Mouse (Mus musculus) liver, embryonic 15.5 days (tissue): ENCODE data around the gene Gm17581. TPM values are rescaled to one million over a fixed set of nuclear protein-coding genes. Genes with fewer than 3 reads are reported as not detected.

Source experiments
- ATAC-seq: fragments of 200-750 bp; cut with Nextera tagmentation; 2 replicates; pipeline ENCODE4 v1.8.0; 2017; ENCODE audit warnings: moderate number of reproducible peaks, mild to moderate bottlenecking, moderate library complexity; ENCODE audit not compliant: insufficient read depth
- H3K27ac ChIP-seq: fragments of 300-500 bp; sonication (generic); replicated peaks from 2 replicates; pipeline ENCODE4 v1.5.1; 2015; ENCODE audit warnings: mild to moderate bottlenecking, inconsistent platforms
- H3K27me3 ChIP-seq: fragments of 300-500 bp; sonication (generic); 2 replicates; pipeline ENCODE4 v1.6.1; 2015; ENCODE audit warnings: mild to moderate bottlenecking, inconsistent platforms
- H3K36me3 ChIP-seq: fragments of 300-500 bp; sonication (generic); replicated peaks from 2 replicates; pipeline ENCODE4 v1.6.1; 2015; ENCODE audit warnings: moderate library complexity, mild to moderate bottlenecking, inconsistent platforms
- H3K4me1 ChIP-seq: fragments of 300-500 bp; sonication (generic); replicated peaks from 2 replicates; pipeline ENCODE4 v1.6.1; 2015; ENCODE audit warnings: inconsistent platforms
- H3K4me2 ChIP-seq: fragments of 300-500 bp; sonication (generic); 2 replicates; pipeline ENCODE4 v1.6.1; 2015; ENCODE audit warnings: moderate library complexity, mild to moderate bottlenecking, inconsistent platforms
- H3K4me3 ChIP-seq: fragments of 300-500 bp; sonication (generic); replicated peaks from 2 replicates; pipeline ENCODE4 v1.5.1; 2015; ENCODE audit warnings: mild to moderate bottlenecking, inconsistent platforms
- H3K9ac ChIP-seq: fragments of 300-500 bp; sonication (generic); 2 replicates; pipeline ENCODE4 v1.6.1; 2015; ENCODE audit warnings: moderate library complexity, mild to moderate bottlenecking, inconsistent platforms
- H3K9me3 ChIP-seq: fragments of 300-500 bp; sonication (generic); replicated peaks from 2 replicates; pipeline ENCODE4 v1.6.1; 2016; ENCODE audit warnings: inconsistent platforms
- WGBS: fragments of 180-500 bp; shearing (Covaris S2); methylation state at CpG from one replicate; pipeline ENCODE4 v1.1.7; 2015; ENCODE audit warnings: mixed read lengths; ENCODE audit not compliant: insufficient replicate concordance; 5-methylcytosine and 5-hydroxymethylcytosine counted together
- polyA plus RNA-seq: library from polyadenylated mRNA; unstranded; fragments of >200 nt; fragmentation: Nextera tagmentation; extraction: Ambion mirVana; gene quantifications from 2 replicates; pipeline ENCODE4 v1.2.1, GENCODE M21; 2015

Gm17581 gene
- polyA plus RNA-seq, 1 experiment from 2014 or later: not detected

DNA sequence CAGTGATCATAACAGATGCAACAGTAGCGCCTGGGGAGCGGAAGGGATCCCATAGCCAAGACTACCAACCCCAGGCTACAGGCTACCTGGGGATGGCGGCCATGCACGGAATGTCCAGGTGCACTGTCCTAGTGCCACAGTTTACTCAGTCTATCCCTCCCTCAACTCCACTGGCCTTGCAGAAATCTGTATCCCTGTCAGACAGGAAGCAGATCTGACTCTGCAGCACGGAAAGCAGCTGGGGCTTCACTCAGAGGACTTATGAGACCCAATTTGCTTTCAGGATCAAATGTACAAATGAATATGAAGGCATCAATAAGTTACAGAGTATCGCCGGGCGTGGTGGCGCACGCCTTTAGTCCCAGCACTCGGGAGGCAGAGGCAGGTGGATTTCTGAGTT lies 47.9 kb downstream of the Gm17581 start:
- H3K36me3 ChIP-seq: peaks cover 15% of the 10 kb centered on the region
- no peaks in the 10 kb centered on the region for H3K9me3 ChIP-seq
- H3K9ac ChIP-seq: no peak overlapping the region
- peaks cover 19% of the 10 kb centered on the region for H3K4me1 ChIP-seq
- 83% methylated on average over 11 of the region's 11 CpGs for WGBS
- no peaks in the 10 kb centered on the region for H3K27me3 ChIP-seq
- H3K27ac ChIP-seq: no peak overlapping the region
- H3K4me3 ChIP-seq: no peak overlapping the region
- H3K4me2 ChIP-seq: no peak overlapping the region
- ATAC-seq: no peak

DNA sequence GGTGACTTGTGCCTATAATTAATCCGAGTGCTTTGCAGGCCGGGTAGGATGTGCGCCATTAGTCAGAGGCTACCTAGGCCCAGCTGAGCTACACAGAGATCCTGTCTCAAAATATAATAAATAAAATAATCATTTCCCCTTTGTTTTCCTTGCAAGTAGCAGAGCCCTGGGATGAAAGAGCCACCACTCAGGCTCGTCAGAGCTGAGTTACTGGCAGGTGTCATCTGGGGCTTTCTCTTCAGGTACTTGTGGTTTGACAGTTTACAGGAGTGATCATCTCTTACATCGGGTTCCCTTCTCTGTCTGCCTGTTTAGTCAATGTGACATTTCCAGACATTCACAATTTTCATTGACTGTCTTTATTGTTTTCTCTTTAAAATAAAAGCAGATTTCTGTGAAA lies 49.1 kb downstream of the Gm17581 start:
- H3K4me2 ChIP-seq: no peak overlapping the region
- no peak overlapping the region for H3K4me3 ChIP-seq
- no peaks in the 10 kb centered on the region for H3K9me3 ChIP-seq
- peaks cover 15% of the 10 kb centered on the region for H3K36me3 ChIP-seq
- no peak for ATAC-seq
- H3K9ac ChIP-seq: no peak overlapping the region
- H3K27me3 ChIP-seq: no peaks in the 10 kb centered on the region
- 73% methylated on average over 5 of the region's 5 CpGs for WGBS
- H3K27ac ChIP-seq: no peak overlapping the region
- H3K4me1 ChIP-seq: peaks cover 19% of the 10 kb centered on the region

Other genes with a start within 250 kb of the Gm17581 start
- gene Acss2, start 217.9 kb downstream of the Gm17581 start, polyA plus RNA-seq: 24.4 and 25.6 TPM in 2 replicates
- gene Ggt7, start 217.6 kb downstream of the Gm17581 start, polyA plus RNA-seq: 0.29 and 0.36 TPM in 2 replicates
- gene Gss, start 143.1 kb downstream of the Gm17581 start, polyA plus RNA-seq: 73.4 and 88.1 TPM in 2 replicates
- gene Myh7b, start 124.7 kb downstream of the Gm17581 start, polyA plus RNA-seq: 1.6 and 1.7 TPM in 2 replicates
- gene Trpc4ap, start 43.5 kb downstream of the Gm17581 start, polyA plus RNA-seq: 51.4 and 56.9 TPM in 2 replicates
- 27.6 and 31.9 TPM in 2 replicates for gene Edem2, start 6.4 kb downstream of the Gm17581 start, polyA plus RNA-seq
- gene Procr, start 15.3 kb upstream of the Gm17581 start, polyA plus RNA-seq: 1.2 and 1.5 TPM in 2 replicates
- 0.03 TPM in 1 of 2 replicates, not detected in the other for gene Mmp24, start 39.5 kb upstream of the Gm17581 start, polyA plus RNA-seq
- 4.9 and 5.6 TPM in 2 replicates for gene BC029722, start 83.6 kb upstream of the Gm17581 start, polyA plus RNA-seq
- 131 and 135 TPM in 2 replicates for gene Eif6, start 91.1 kb upstream of the Gm17581 start, polyA plus RNA-seq
- 0.07 and 0.09 TPM in 2 replicates for gene Fam83c, start 99.0 kb upstream of the Gm17581 start, polyA plus RNA-seq
- gene Uqcc1, start 194.4 kb upstream of the Gm17581 start, polyA plus RNA-seq: 32.1 and 33.5 TPM in 2 replicates
- not detected in 2 replicates for gene Gm15557, start 204.9 kb upstream of the Gm17581 start, polyA plus RNA-seq
- not detected in 2 replicates for gene Gdf5, start 209.5 kb upstream of the Gm17581 start, polyA plus RNA-seq
- 8.2 and 9.7 TPM in 2 replicates for gene Cep250, start 220.6 kb upstream of the Gm17581 start, polyA plus RNA-seq